Mouse (Mus musculus) embryonic fibroblast, embryonic 13.5 days (primary cell): ENCODE measurements around the gene Prr36.

Source experiments
- CTCF ChIP-seq: IDR thresholded peaks from 2 replicates; pipeline ENCODE4 v1.5.1; 2011; ENCODE audit warnings: mild to moderate bottlenecking, control low read depth, low read length, moderate library complexity, borderline replicate concordance; ENCODE audit not compliant: insufficient read depth
- POLR2A ChIP-seq: IDR thresholded peaks from 2 replicates; pipeline ENCODE4 v1.6.1; 2011; ENCODE audit warnings: low read depth, mild to moderate bottlenecking, control low read depth, low read length, moderate library complexity

DNA sequence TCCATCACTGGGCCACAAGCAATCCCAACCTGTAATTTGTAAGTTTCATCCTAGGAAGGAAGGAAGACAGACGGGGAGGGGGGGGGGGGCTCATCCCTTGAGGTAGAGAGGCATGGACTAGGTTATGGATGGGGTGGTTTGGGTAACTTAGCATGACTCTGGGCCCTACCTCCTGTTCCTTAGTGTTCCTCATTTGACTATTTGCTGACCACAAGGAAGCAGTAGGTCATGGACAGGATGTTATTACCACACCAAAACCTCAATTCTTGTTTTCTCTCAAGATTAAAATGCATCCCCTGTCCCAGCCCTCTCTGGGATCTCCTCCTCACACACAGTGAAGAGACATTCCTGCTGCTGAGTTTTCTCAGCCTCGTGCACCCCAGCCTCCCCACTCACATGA, 15.9 kb downstream of the Prr36 start:
- TF ChIP-seq CTCF: no peak
- TF ChIP-seq POLR2A: no peak
